Mouse (Mus musculus) erythroblast, embryonic 14.5 days (primary cell): ENCODE results near the gene Cers4. TPM values are rescaled to one million over a fixed set of nuclear protein-coding genes. Genes with fewer than 3 reads are reported as not detected.

Experiments
- H3K27me3 ChIP-seq: 2 replicates; pipeline ENCODE4 v1.6.1; 2012; ENCODE audit warnings: inconsistent platforms; ENCODE audit not compliant: control insufficient read depth
- H3K36me3 ChIP-seq: 2 replicates; pipeline ENCODE4 v1.6.1; 2012; ENCODE audit warnings: mild to moderate bottlenecking, inconsistent platforms; ENCODE audit not compliant: control insufficient read depth
- H3K4me1 ChIP-seq: 2 replicates; pipeline ENCODE4 v1.6.1; 2012; ENCODE audit warnings: inconsistent platforms; ENCODE audit not compliant: control insufficient read depth
- H3K4me3 ChIP-seq: replicated peaks from 2 replicates; pipeline ENCODE3; 2012; ENCODE audit warnings: moderate library complexity, mild to moderate bottlenecking, inconsistent platforms
- H3K9me3 ChIP-seq: 2 replicates; pipeline ENCODE4 v1.6.1; 2012; ENCODE audit warnings: low read length, inconsistent platforms, mixed read lengths; ENCODE audit not compliant: control insufficient read depth
- GATA1 ChIP-seq: IDR thresholded peaks from 2 replicates; pipeline ENCODE4 v1.6.1; 2012; ENCODE audit warnings: low read length, inconsistent platforms, mixed read lengths
- TAL1 ChIP-seq: IDR thresholded peaks from 3 replicates; pipeline ENCODE4 v1.6.1; 2012; ENCODE audit warnings: low read length, inconsistent platforms, mixed read lengths
- polyA plus RNA-seq: library from polyadenylated mRNA; stranded (reverse); fragments of >175 nt; gene quantifications from 2 replicates; pipeline ENCODE4 v1.2.3, GENCODE M21; 2012

Gene Cers4
- polyA plus RNA-seq, 1 experiment = not detected

- peaks cover 14% of the 10 kb centered on the region for H3K4me1 ChIP-seq
- no peak for TF ChIP-seq GATA1
- TF ChIP-seq TAL1 = no peak
- H3K4me3 ChIP-seq = peak overlapping the region; percentile 48
- no peaks in the 10 kb centered on the region for H3K36me3 ChIP-seq
- H3K9me3 ChIP-seq = no peaks in the 10 kb centered on the region
- H3K27me3 ChIP-seq = peaks cover 12% of the 10 kb centered on the region
Measured at GRCm38 (mm10) chr8:4493686-4494440, 1.0 kb downstream of the Cers4 start.

GRCm38 (mm10) chr8:4495976-4496375 lies 3.1 kb downstream of the Cers4 start:
- H3K9me3 ChIP-seq = no peaks in the 10 kb centered on the region
- H3K4me1 ChIP-seq = peaks cover 14% of the 10 kb centered on the region
- no peak overlapping the region for H3K4me3 ChIP-seq
- no peaks in the 10 kb centered on the region for H3K36me3 ChIP-seq
- H3K27me3 ChIP-seq = peaks cover 12% of the 10 kb centered on the region
- TF ChIP-seq TAL1 (no peak), GATA1 (no peak)

GRCm38 (mm10) chr8:4497610-4498009 lies 4.8 kb downstream of the Cers4 start:
- peaks cover 12% of the 10 kb centered on the region for H3K27me3 ChIP-seq
- H3K36me3 ChIP-seq = no peaks in the 10 kb centered on the region
- no peaks in the 10 kb centered on the region for H3K9me3 ChIP-seq
- H3K4me3 ChIP-seq = no peak overlapping the region
- peaks cover 14% of the 10 kb centered on the region for H3K4me1 ChIP-seq
- TF ChIP-seq GATA1 (no peak), TAL1 (no peak)

- no peaks in the 10 kb centered on the region for H3K36me3 ChIP-seq
- no peaks in the 10 kb centered on the region for H3K27me3 ChIP-seq
- no peaks in the 10 kb centered on the region for H3K9me3 ChIP-seq
- TF ChIP-seq GATA1 = no peak
- TF ChIP-seq TAL1 = no peak
- H3K4me3 ChIP-seq = no peak overlapping the region
- H3K4me1 ChIP-seq = no peaks in the 10 kb centered on the region
Measured at GRCm38 (mm10) chr8:4505364-4505763, 12.5 kb downstream of the Cers4 start.

DNA sequence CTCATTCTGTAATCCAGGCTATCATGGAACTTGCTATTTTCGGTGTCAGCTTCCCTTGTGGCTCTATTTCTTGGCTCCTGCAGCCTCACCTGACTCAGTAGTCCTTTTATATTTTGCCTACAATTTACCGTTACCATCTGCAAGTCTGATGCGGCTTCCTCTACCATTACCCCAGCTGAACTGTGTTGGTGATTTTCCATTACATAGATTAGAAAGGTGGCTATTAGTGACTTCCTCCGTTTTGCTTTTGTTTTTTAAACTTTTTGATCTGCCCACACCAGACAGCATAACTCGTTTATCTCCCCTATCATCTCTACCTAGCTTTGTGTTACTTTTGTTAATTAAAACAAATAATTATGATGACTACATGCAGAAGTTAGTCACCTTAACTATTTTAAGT lies 14.7 kb downstream of the Cers4 start:
- Histone ChIP-seq H3K4me1 (no peaks in the 10 kb centered on the region), H3K36me3 (no peaks in the 10 kb centered on the region), H3K27me3 (no peaks in the 10 kb centered on the region), H3K9me3 (no peaks in the 10 kb centered on the region), H3K4me3 (no peak overlapping the region)
- TF ChIP-seq TAL1 (no peak), GATA1 (no peak)

DNA sequence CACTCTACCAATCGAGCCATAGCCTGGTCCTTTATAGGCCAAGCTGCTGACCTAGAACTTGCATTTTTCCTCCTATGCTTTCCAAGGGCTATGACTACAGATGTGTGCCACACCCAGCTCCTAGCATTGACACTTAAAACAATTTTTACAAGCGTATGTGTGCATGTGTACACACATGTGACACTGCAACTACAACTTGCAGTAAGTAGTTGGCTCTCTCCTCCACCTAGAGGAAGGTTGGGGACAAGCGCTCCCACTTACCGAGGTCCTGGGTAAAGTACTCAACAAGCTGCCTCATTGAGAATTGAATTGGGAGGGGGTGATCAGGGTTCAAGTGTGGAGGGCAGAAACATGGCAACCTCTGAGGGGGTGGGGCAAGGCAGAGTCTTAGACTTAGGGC lies 18.0 kb downstream of the Cers4 start:
- no peaks in the 10 kb centered on the region for H3K9me3 ChIP-seq
- H3K27me3 ChIP-seq = no peaks in the 10 kb centered on the region
- no peaks in the 10 kb centered on the region for H3K36me3 ChIP-seq
- no peak overlapping the region for H3K4me3 ChIP-seq
- H3K4me1 ChIP-seq = no peaks in the 10 kb centered on the region
- TF ChIP-seq GATA1 = no peak
- no peak for TF ChIP-seq TAL1

DNA sequence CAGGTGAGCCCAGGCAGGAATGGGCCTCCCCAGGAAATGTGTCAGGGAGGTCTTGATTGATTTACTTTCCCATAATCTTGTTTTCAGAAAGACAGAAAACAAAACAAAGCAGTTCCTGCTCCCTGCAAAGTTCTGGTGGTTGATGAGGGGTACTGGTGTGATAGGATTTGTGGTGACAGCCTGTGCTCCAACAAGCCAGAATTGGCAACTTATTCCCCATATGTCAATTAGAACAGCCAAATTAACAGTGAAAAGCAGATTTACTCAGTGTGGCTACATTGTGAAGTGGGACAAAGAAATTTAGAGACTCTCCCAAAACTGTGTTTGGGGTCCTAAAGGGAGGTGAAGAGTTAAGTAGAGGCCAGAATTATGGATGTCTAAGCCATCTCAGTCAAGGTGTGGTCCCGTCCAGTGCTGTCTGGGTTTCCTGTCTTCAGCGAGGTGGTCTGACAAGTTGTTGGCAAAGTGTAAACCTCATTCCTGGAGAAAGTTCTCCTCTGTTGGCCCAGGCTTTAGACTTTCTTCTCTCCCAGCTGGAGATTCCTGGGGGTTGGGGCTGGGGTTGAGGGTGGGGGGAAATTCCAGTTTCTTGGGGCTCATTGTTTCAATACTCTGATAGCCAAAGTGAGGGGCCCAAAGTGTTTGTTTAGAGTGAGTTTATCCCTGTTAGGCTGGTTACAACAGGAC lies 18.7 kb downstream of the Cers4 start:
- H3K9me3 ChIP-seq = no peaks in the 10 kb centered on the region
- no peaks in the 10 kb centered on the region for H3K4me1 ChIP-seq
- H3K36me3 ChIP-seq = no peaks in the 10 kb centered on the region
- no peak overlapping the region for H3K4me3 ChIP-seq
- no peak for TF ChIP-seq TAL1
- no peak for TF ChIP-seq GATA1
- no peaks in the 10 kb centered on the region for H3K27me3 ChIP-seq

GRCm38 (mm10) chr8:4512116-4512495 lies 19.3 kb downstream of the Cers4 start:
- Histone ChIP-seq H3K4me3 (no peak overlapping the region), H3K9me3 (no peaks in the 10 kb centered on the region), H3K4me1 (no peaks in the 10 kb centered on the region), H3K27me3 (no peaks in the 10 kb centered on the region), H3K36me3 (no peaks in the 10 kb centered on the region)
- no peak for TF ChIP-seq TAL1
- TF ChIP-seq GATA1 = no peak

DNA sequence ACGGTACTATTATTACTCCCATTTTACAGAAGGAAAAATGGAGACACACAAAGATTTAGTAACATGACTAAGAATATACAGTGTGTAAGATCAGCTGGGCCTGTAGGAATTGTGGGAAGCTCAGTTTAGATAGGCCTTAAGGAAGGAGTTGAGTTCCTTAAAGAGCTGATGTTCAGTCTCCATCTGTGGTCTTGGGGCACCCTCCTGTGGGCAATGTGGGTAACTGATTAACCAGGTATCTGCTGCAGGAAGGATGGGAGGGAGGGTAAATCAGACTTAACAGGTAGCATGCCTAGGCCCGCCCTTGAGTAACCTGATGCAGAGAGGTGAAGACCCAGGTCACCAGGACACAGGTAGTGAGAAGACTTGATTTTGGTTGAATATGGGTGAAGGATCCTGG lies 23.3 kb downstream of the Cers4 start:
- Histone ChIP-seq H3K4me1 (no peaks in the 10 kb centered on the region), H3K36me3 (no peaks in the 10 kb centered on the region), H3K27me3 (no peaks in the 10 kb centered on the region), H3K4me3 (no peak overlapping the region), H3K9me3 (no peaks in the 10 kb centered on the region)
- TF ChIP-seq GATA1 (no peak), TAL1 (no peak)

DNA sequence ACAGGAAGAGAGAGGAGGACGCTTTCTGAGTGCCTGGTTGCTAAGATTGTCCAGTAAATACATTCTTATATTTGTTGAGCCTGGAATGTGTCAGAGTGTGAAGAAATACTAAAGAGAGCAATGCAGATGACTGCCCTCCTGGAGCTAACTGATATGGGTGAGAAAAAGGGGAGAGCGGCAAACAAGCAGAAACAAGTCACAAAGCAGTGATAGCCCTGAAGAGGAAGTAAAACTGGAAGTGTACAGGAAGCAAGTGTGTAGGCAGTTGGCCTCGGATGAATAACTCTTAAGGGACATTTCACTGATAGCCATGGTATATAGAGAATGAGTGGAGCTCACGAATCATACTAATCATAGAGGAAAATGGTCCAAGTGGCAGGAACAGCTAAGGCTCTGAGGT lies 28.6 kb downstream of the Cers4 start:
- H3K4me1 ChIP-seq = no peaks in the 10 kb centered on the region
- no peaks in the 10 kb centered on the region for H3K9me3 ChIP-seq
- no peaks in the 10 kb centered on the region for H3K27me3 ChIP-seq
- no peaks in the 10 kb centered on the region for H3K36me3 ChIP-seq
- TF ChIP-seq GATA1 (no peak), TAL1 (no peak)
- H3K4me3 ChIP-seq = no peak overlapping the region
